Mouse (Mus musculus) thymus, adult 2 months (tissue): Measurements from ENCODE around the gene BC025920.

Source experiments
- CTCF ChIP-seq: fragments of 200-500 bp; IDR thresholded peaks from 2 replicates; pipeline ENCODE4 v1.5.1; 2012; ENCODE audit warnings: mild to moderate bottlenecking, control low read depth, low read length, moderate library complexity, borderline replicate concordance; ENCODE audit not compliant: control insufficient read depth, poor library complexity, insufficient read depth; ENCODE audit errors: extremely low read depth
- POLR2A ChIP-seq: fragments of 200-500 bp; IDR thresholded peaks from 2 replicates; pipeline ENCODE4 v1.6.1; 2012; ENCODE audit warnings: mild to moderate bottlenecking, low read length, control low read depth, moderate library complexity; ENCODE audit not compliant: control insufficient read depth, poor library complexity, insufficient read depth; ENCODE audit errors: extremely low read depth

DNA sequence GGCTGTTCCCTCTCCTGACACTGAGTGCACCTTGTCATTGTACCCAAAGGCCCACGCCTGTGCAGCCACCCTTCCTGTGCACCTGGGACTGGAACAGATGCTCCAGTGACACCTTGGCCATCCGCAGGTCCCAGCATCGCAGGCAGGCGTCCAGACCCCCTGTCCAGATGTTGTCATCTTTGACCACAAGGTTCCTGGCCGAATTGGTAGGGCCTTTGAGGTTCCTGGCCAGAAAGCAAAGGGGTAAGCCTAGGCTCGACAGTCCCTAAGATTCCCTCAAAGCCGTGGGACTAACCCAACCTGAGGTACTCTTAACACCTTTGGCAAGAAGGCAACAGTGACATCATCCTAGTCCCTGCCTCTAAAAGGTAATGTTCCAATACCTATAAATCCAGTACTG is 13.4 kb upstream of the BC025920 start:
- TF ChIP-seq CTCF: no peak
- no peak for TF ChIP-seq POLR2A
